ENCODE assay signal across 30 mouse cellular contexts in genomic region chr1:25577836-25578235, GRCm38 (mm10).
A peak's percentile ranks its signal among the peaks of the same experiment; 100 is the strongest.
DNase-seq lines count a peak whose midpoint lies in the region; ATAC-seq lines count a peak whose summit lies in the region.
"Had no signal": no experiment of that assay in that cellular context is flagged by ENCODE, and none has a peak within 500 bp of the region (broad histone marks: within the 10 kb centered on the region; RNA-seq: fewer than 3 reads in every experiment).

No protein-coding gene starts in this region.

- H3K27ac ChIP-seq in kidney, embryonic 15.5 days = no peak overlapping the region
- no peak overlapping the region for H3K27ac ChIP-seq in liver, embryonic 12.5 days
- H3K27ac ChIP-seq: embryonic facial prominence, embryonic 10.5 days; embryonic facial prominence, embryonic 15.5 days; forebrain, embryonic 13.5 days; gastrocnemius, adult 2 months; heart, adult 2 months; heart, embryonic 13.5 days; hindbrain, embryonic 10.5 days; hindbrain, embryonic 15.5 days; kidney, postnatal 0 days; limb, embryonic 10.5 days; limb, embryonic 15.5 days; liver, embryonic 15.5 days; midbrain, embryonic 10.5 days had no signal

- no peak overlapping the region for H3K9ac ChIP-seq in kidney, embryonic 15.5 days
- no peak overlapping the region for H3K9ac ChIP-seq in liver, embryonic 12.5 days
- H3K9ac ChIP-seq: embryonic facial prominence, embryonic 15.5 days; forebrain, embryonic 13.5 days; heart, embryonic 13.5 days; hindbrain, embryonic 15.5 days; limb, embryonic 15.5 days; liver, embryonic 15.5 days; lung, embryonic 14.5 days had no signal

- no peaks in the 10 kb centered on the region for H3K27me3 ChIP-seq in kidney, embryonic 15.5 days
- no peaks in the 10 kb centered on the region for H3K27me3 ChIP-seq in liver, embryonic 12.5 days (replicated peaks)
- H3K27me3 ChIP-seq: embryonic facial prominence, embryonic 15.5 days; forebrain, embryonic 13.5 days; heart, embryonic 13.5 days; hindbrain, embryonic 15.5 days; limb, embryonic 15.5 days; liver, embryonic 15.5 days; Patski had no signal

- peaks cover 4% of the 10 kb centered on the region; the same call in 1 of the 2 replicates for H3K4me1 ChIP-seq in kidney, embryonic 15.5 days
- H3K4me1 ChIP-seq in liver, embryonic 12.5 days = no peaks in the 10 kb centered on the region
- H3K4me1 ChIP-seq: embryonic facial prominence, embryonic 10.5 days; embryonic facial prominence, embryonic 15.5 days; forebrain, embryonic 13.5 days; heart, embryonic 13.5 days; hindbrain, embryonic 10.5 days; hindbrain, embryonic 15.5 days; limb, embryonic 10.5 days; limb, embryonic 15.5 days; liver, embryonic 15.5 days; midbrain, embryonic 10.5 days had no signal

- DNase-seq in cerebellum, adult 11-12 months = peak; percentile 49
- no peak for DNase-seq in cerebellum, adult 11 months
- peak; percentile 13 for DNase-seq in kidney, adult 11 months
- DNase-seq in kidney, postnatal 4 days = no peak
- peak; percentile 19 to 41 for DNase-seq in kidney, postnatal 36 days
- no peak for DNase-seq in urinary bladder, adult 18-20 months (ENCODE audit: low spot score in 2 of 2)
- DNase-seq: adrenal gland, postnatal 10 days; gastrocnemius, adult 2 months; gastrocnemius, postnatal 36 days; heart, adult 2 months; heart, postnatal 10 days; lung, embryonic 14.5 days; right cerebral cortex, postnatal 25 days; thymus, postnatal 14 days had no signal

- H3K4me2 ChIP-seq in kidney, embryonic 15.5 days = no peak overlapping the region
- H3K4me2 ChIP-seq in liver, embryonic 12.5 days = no peak overlapping the region
- H3K4me2 ChIP-seq: embryonic facial prominence, embryonic 15.5 days; forebrain, embryonic 13.5 days; heart, embryonic 13.5 days; hindbrain, embryonic 15.5 days; limb, embryonic 15.5 days; liver, embryonic 15.5 days; lung, embryonic 14.5 days had no signal

- WGBS in kidney, embryonic 15.5 days = 48% methylated on average over 4 of the region's 4 CpGs
- 50% methylated on average over 4 of the region's 4 CpGs for WGBS in liver, embryonic 12.5 days (ENCODE audit: insufficient replicate concordance)

- peak; percentile 89 for ATAC-seq in kidney, embryonic 15.5 days (replicated peaks; ENCODE audit: low FRiP score)
- ATAC-seq in liver, embryonic 12.5 days = no peak
- ATAC-seq: forebrain, embryonic 13.5 days; inflammation-experienced regulatory T-cells, adult 6 months; midbrain, embryonic 16.5 days; Patski had no signal

- H3K4me3 ChIP-seq in kidney, embryonic 15.5 days (replicated peaks) = no peak overlapping the region
- H3K4me3 ChIP-seq in liver, embryonic 12.5 days = no peak overlapping the region
- H3K4me3 ChIP-seq: embryonic facial prominence, embryonic 10.5 days; embryonic facial prominence, embryonic 15.5 days; forebrain, embryonic 13.5 days; gastrocnemius, adult 2 months; heart, adult 2 months; heart, embryonic 13.5 days; hindbrain, embryonic 10.5 days; hindbrain, embryonic 15.5 days; limb, embryonic 10.5 days; limb, embryonic 15.5 days; liver, embryonic 15.5 days; midbrain, embryonic 10.5 days had no signal

- H3K9me3 ChIP-seq in kidney, embryonic 15.5 days (replicated peaks) = no peaks in the 10 kb centered on the region
- H3K9me3 ChIP-seq in liver, embryonic 12.5 days (replicated peaks) = no peaks in the 10 kb centered on the region
- H3K9me3 ChIP-seq: embryonic facial prominence, embryonic 10.5 days; embryonic facial prominence, embryonic 15.5 days; forebrain, embryonic 13.5 days; heart, embryonic 13.5 days; hindbrain, embryonic 10.5 days; hindbrain, embryonic 15.5 days; limb, embryonic 10.5 days; limb, embryonic 15.5 days; liver, embryonic 15.5 days; midbrain, embryonic 10.5 days had no signal

- no peaks in the 10 kb centered on the region for H3K36me3 ChIP-seq in kidney, embryonic 15.5 days
- H3K36me3 ChIP-seq in liver, embryonic 12.5 days = no peaks in the 10 kb centered on the region
- H3K36me3 ChIP-seq: embryonic facial prominence, embryonic 10.5 days; embryonic facial prominence, embryonic 15.5 days; heart, embryonic 13.5 days; hindbrain, embryonic 10.5 days; hindbrain, embryonic 15.5 days; limb, embryonic 10.5 days; limb, embryonic 15.5 days; liver, embryonic 15.5 days; midbrain, embryonic 10.5 days had no signal

Comparison
In these comparisons a context has a peak if more than half of its experiments do, and no peak if none do; other contexts are left out.
1. DNase-seq: peak in cerebellum, adult 11-12 months (single experiment), kidney, adult 11 months (single experiment) and kidney, postnatal 36 days (2 of 2); none in cerebellum, adult 11 months (single experiment), kidney, postnatal 4 days (0 of 2) and urinary bladder, adult 18-20 months (0 of 2).